Mouse (Mus musculus) bone marrow macrophage, adult 2 months (primary cell): ENCODE data around the gene Nxpe4. TPM values are rescaled to one million over a fixed set of nuclear protein-coding genes. Genes with fewer than 3 reads are reported as not detected.

Experiments
- H3K27ac ChIP-seq: 2 replicates; pipeline ENCODE4 v1.5.1; 2012; ENCODE audit warnings: low read depth, low read length; ENCODE audit not compliant: insufficient read depth
- H3K4me1 ChIP-seq: 2 replicates; pipeline ENCODE4 v1.6.1; 2012; ENCODE audit warnings: low read length; ENCODE audit not compliant: control insufficient read depth, insufficient read depth
- H3K4me3 ChIP-seq: 2 replicates; pipeline ENCODE4 v1.5.1; 2012; ENCODE audit warnings: mild to moderate bottlenecking, low read length, moderate library complexity; ENCODE audit not compliant: insufficient read depth
- CTCF ChIP-seq: IDR thresholded peaks from 2 replicates; pipeline ENCODE4 v1.5.1; 2012; ENCODE audit warnings: low read depth, mild to moderate bottlenecking, low read length, moderate library complexity
- POLR2A ChIP-seq: IDR thresholded peaks from 2 replicates; pipeline ENCODE4 v1.6.1; 2012; ENCODE audit warnings: mild to moderate bottlenecking, low read depth, low read length, borderline replicate concordance
- polyA plus RNA-seq: library from polyadenylated mRNA; stranded (reverse); fragments of >200 nt; gene quantifications from 2 replicates; pipeline ENCODE4 v1.2.4, GENCODE M21; 2012; ENCODE audit not compliant: missing spikeins, insufficient read depth, insufficient read length

The Nxpe4 gene
- polyA plus RNA-seq, 1 experiment: 13.2 TPM

DNA sequence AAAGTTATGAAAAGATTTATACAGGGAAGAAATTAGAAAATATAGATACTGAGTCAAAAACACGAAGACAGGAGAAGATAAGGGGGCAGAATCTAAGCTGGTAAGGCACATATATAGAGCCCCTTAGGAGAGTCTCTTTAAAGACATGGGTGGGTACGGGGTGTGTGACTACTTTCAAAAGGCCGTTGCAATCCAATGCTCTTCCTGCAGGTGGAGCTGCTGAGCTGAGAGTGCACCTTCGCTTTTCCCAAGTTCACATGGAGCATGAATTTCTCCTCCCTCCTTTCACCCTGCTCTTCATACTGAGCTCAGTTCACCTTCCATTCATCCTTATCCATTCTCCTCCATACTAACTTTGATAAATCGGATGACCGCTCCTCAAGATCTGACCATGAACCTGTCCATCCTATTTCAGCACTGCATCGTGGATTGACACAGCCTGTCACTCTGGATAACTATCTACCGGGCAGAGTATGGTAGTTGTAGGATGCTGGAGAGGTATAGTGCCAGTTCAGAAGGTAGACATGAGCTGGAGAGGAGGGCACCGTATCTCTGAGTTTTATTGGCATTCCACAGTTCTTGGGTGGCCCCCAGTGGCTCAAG, 76.4 kb downstream of the Nxpe4 start:
- TF ChIP-seq CTCF (peak; percentile 46), POLR2A (no peak)
- H3K27ac ChIP-seq: no peak overlapping the region
- H3K4me3 ChIP-seq: no peak overlapping the region
- no peaks in the 10 kb centered on the region for H3K4me1 ChIP-seq

GRCm38 (mm10) chr9:48239461-48239860, 77.6 kb downstream of the Nxpe4 start:
- Histone ChIP-seq H3K4me3 (no peak overlapping the region), H3K27ac (no peak overlapping the region), H3K4me1 (no peaks in the 10 kb centered on the region)
- TF ChIP-seq CTCF: no peak
- TF ChIP-seq POLR2A: no peak

DNA sequence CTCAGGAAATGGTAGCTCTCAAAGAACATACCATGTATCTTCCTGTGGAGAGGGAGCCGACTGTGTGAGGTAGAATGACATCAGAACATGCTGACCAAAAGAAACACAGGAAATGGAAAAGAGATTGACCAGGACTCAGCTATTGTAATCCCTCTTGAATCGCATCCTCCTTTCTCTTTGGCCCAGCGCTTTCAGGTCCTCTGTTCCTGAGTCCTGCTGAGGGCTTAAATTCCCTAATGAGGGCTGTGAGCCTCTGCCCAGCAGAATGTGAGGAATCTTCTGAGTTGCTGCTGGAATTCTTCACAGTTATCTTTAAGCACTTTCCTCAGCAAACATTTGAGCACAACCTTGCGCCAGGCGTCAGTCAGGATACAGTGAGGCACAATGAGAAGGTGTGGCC, 78.6 kb downstream of the Nxpe4 start:
- TF ChIP-seq CTCF (no peak), POLR2A (no peak)
- no peak overlapping the region for H3K4me3 ChIP-seq

GRCm38 (mm10) chr9:48241791-48242190, 80.0 kb downstream of the Nxpe4 start:
- TF ChIP-seq POLR2A (no peak), CTCF (no peak)
- Histone ChIP-seq H3K4me3 (no peak overlapping the region), H3K27ac (no peak overlapping the region), H3K4me1 (no peaks in the 10 kb centered on the region)

More for the DNA sequence above, 78.6 kb downstream of the Nxpe4 start:
- Histone ChIP-seq H3K4me1 (no peaks in the 10 kb centered on the region), H3K27ac (no peak overlapping the region)

DNA sequence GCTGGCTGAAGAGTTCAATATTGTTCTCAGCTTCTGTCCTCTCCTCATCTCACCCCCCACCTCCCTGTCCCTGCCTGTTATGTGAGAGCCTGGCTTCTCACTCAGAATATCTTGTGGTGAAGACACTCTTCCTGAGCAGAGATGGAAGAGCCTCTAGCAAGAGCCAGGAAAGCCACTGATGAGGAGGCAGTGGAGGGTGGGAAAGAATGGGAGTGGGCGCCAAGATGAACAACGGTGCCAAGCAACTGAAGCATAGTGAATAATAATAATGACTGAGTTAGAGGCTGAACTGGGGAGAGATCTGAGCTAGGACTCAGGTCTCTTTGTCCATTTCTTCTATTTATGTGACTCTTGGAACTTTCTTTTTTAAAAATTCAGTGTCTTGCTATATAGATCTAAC, 80.9 kb downstream of the Nxpe4 start:
- no peak for TF ChIP-seq CTCF
- no peak for TF ChIP-seq POLR2A
- no peak overlapping the region for H3K27ac ChIP-seq
- H3K4me3 ChIP-seq: no peak overlapping the region
- no peaks in the 10 kb centered on the region for H3K4me1 ChIP-seq

GRCm38 (mm10) chr9:48244175-48244574, 82.4 kb downstream of the Nxpe4 start:
- Histone ChIP-seq H3K4me1 (no peaks in the 10 kb centered on the region), H3K4me3 (no peak overlapping the region), H3K27ac (no peak overlapping the region)
- TF ChIP-seq POLR2A: no peak
- no peak for TF ChIP-seq CTCF

DNA sequence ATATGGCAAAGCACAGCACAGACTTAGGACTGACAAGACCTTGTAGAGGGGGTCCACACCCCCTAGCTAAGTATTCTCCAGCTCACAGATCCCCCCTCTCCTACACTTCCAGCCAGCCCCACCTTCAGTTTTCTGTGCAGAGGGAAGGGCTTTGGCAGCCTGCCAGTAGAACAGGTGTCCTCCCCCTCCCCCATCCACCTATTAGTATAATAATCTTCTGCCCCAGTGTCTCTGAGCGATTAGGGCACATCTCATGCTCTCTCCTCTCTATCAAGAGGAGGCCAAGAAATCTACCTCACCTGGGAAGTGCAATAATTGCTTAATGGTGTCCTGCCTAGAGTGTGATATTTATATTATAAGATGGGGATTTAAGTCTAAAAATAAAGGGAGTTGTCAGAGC, 83.7 kb downstream of the Nxpe4 start:
- TF ChIP-seq POLR2A: no peak
- TF ChIP-seq CTCF: no peak
- Histone ChIP-seq H3K4me1 (no peaks in the 10 kb centered on the region), H3K27ac (no peak overlapping the region)

DNA sequence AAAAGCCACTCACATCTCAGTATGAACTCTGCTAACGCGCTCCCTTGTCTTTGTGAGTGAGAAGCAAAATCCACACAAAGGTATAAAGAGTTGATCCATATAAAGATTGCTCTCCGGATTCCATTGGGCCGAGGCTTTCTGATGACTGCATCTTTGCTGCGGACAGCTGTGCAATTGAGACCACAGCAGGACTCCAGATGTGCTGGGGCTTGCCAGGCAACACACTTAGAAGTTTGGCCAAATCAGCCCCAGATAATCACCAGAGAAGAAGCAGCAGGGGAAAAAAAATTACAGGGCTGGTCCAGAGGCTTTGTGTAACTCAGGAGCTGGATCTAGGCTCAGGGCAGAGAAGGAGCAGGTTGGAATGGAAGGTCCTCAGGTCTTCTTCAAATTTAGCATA, 85.5 kb downstream of the Nxpe4 start:
- no peaks in the 10 kb centered on the region; the same call in 1 of the 2 replicates for H3K4me1 ChIP-seq
- H3K27ac ChIP-seq: no peak overlapping the region
- H3K4me3 ChIP-seq: no peak overlapping the region
- no peak for TF ChIP-seq CTCF
- TF ChIP-seq POLR2A: no peak

More for the DNA sequence above, 83.7 kb downstream of the Nxpe4 start:
- no peak overlapping the region for H3K4me3 ChIP-seq

DNA sequence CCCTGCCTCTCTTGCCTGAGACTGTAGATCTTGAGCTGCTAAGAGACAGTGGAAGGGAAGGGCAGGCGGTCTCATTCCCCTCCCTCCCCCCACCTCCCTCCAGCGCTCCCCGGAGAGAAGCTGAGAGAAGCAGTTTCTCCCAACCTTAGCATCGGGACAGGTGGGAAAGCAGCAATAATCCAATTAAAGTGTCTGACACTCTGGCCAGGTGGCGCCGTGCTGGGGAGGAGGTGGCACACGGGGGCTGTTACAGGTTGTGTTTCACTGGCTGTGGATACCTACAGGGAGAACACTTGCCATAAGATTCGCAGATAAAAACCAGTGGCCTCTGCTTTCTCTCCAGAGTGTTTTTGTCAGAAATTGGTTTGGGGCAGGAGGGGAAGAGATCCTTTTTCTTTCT, 90.4 kb downstream of the Nxpe4 start:
- no peak overlapping the region for H3K27ac ChIP-seq
- TF ChIP-seq POLR2A (no peak), CTCF (no peak)
- no peak overlapping the region for H3K4me3 ChIP-seq
- H3K4me1 ChIP-seq: no peaks in the 10 kb centered on the region; the same call in 1 of the 2 replicates

DNA sequence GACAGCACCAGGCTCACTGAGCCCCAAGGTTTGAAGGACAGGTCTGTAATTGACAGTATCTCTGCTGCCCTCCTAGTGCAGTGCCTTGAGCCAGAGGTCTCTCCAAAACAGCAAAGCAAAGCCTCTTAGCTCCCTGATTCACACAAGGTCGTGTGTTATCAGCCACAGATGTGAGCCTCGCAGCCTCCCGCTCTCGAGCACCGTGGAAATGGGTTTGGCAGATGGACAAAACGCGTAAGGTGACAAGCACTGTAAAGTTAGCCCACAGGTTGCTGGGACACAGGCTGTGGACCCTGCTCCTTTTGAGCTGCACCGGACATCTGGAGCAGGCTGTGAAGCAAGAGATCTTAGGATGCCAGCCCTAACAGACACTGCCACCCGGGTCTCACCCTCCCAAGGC, 95.2 kb downstream of the Nxpe4 start:
- H3K4me1 ChIP-seq: peaks cover 5% of the 10 kb centered on the region
- TF ChIP-seq POLR2A (no peak), CTCF (no peak)
- no peak overlapping the region for H3K4me3 ChIP-seq

More for the DNA sequence above, 95.2 kb downstream of the Nxpe4 start:
- H3K27ac ChIP-seq: no peak overlapping the region
